Mouse (Mus musculus) mouse trophoblast stem cell (cell line): ENCODE measurements around the gene Nosip.

Source experiments
- in situ Hi-C, 2 experiments: fragments of 300-500 bp; cut with MseI, MboI; formaldehyde crosslinking; loops; 2 replicates in 1 of 2; 3 replicates in 1 of 2; pipeline ENCODE4 v1.15.1; 2025

Nosip gene

GRCm38 (mm10) chr7:45035631-45036030 lies 26.6 kb upstream of the Nosip start:
- in situ Hi-C loops, result no loop called here

GRCm38 (mm10) chr7:45036702-45037101 lies 25.5 kb upstream of the Nosip start:
- in situ Hi-C loops, result no loop called here

GRCm38 (mm10) chr7:45037720-45038361 lies 24.4 kb upstream of the Nosip start:
- in situ Hi-C loops, result no loop called here

GRCm38 (mm10) chr7:45038411-45038810 lies 23.8 kb upstream of the Nosip start:
- in situ Hi-C loops, result no loop called here

- in situ Hi-C loops, result no loop called here
These were observed 21.4 kb upstream of the Nosip start for GRCm38 (mm10) chr7:45040851-45041250.

- in situ Hi-C loops, result no loop called here
These were observed 18.9 kb upstream of the Nosip start for GRCm38 (mm10) chr7:45043307-45043706.

GRCm38 (mm10) chr7:45045741-45046140 lies 16.5 kb upstream of the Nosip start:
- in situ Hi-C loops, result no loop called here

- in situ Hi-C loops, result no loop called here
These were observed 15.3 kb upstream of the Nosip start for GRCm38 (mm10) chr7:45046853-45047350.

- in situ Hi-C loops, result no loop called here
These were observed 14.7 kb upstream of the Nosip start for GRCm38 (mm10) chr7:45047491-45047890.

GRCm38 (mm10) chr7:45048001-45048890 lies 14.0 kb upstream of the Nosip start:
- in situ Hi-C loops, result no loop called here

- in situ Hi-C loops, result no loop called here
These were observed 13.1 kb upstream of the Nosip start for GRCm38 (mm10) chr7:45048923-45049657.

- in situ Hi-C loops, result no loop called here
These were observed 11.2 kb upstream of the Nosip start for GRCm38 (mm10) chr7:45050945-45051600.

GRCm38 (mm10) chr7:45051601-45051974 lies 10.6 kb upstream of the Nosip start:
- in situ Hi-C loops, result no loop called here

- in situ Hi-C loops, result no loop called here
These were observed 9.9 kb upstream of the Nosip start for GRCm38 (mm10) chr7:45052181-45052861.

GRCm38 (mm10) chr7:45052862-45053116 lies 9.4 kb upstream of the Nosip start, which contains the start of gene Prr12:
Gene Prr12, minus strand, starts transcription at chr7:45052881.
- in situ Hi-C loops, result no loop called here

GRCm38 (mm10) chr7:45053117-45053930 lies 8.9 kb upstream of the Nosip start:
- in situ Hi-C loops, result no loop called here

GRCm38 (mm10) chr7:45053931-45054510 lies 8.2 kb upstream of the Nosip start:
- in situ Hi-C loops, result no loop called here

- in situ Hi-C loops, result no loop called here
These were observed 5.8 kb upstream of the Nosip start for GRCm38 (mm10) chr7:45056329-45056971.

- in situ Hi-C loops, result no loop called here
These were observed 5.3 kb upstream of the Nosip start for GRCm38 (mm10) chr7:45056972-45057348.
